Mouse (Mus musculus) olfactory bulb, adult 2 months (tissue): Measurements from ENCODE around the gene Ttc28.

Experiments
- CTCF ChIP-seq: fragments of 200-500 bp; IDR thresholded peaks from 2 replicates; pipeline ENCODE4 v1.5.1; 2012; ENCODE audit warnings: low read depth, mild to moderate bottlenecking, low read length, moderate library complexity; ENCODE audit not compliant: insufficient read depth
- POLR2A ChIP-seq: fragments of 200-500 bp; IDR thresholded peaks from 2 replicates; pipeline ENCODE4 v1.6.1; 2012; ENCODE audit warnings: mild to moderate bottlenecking, low read depth, low read length, moderate library complexity; ENCODE audit not compliant: insufficient read depth

DNA sequence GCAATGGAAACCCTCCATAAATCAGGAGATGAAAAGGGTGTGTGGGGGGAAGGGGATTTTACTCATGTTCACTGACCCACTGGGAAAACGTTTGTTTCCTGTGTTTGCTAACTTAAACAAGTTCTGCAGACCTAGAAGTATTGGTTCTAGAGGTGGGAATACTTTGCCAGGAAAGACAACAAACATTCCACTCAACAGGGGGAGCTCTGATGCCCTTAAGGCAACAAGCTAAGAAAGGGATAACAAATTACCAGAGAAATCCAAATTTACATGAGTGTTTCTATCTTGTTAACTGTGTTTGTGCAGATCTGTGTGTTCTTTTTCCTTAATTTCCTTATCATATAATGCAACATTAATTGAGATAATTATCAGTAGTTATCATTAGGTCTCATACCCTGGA, 446.2 kb downstream of the Ttc28 start:
- TF ChIP-seq CTCF = no peak
- no peak for TF ChIP-seq POLR2A
